Mouse (Mus musculus) brain, embryonic 18.5 days (tissue): ENCODE measurements around the gene Tph1.
"Not testable (repeated sequence)": the region's sequence is repeated elsewhere in the genome, so short reads cannot be mapped to it uniquely, and the experiment has no call there.

Experiments
- DNase-seq: peaks from one replicate; pipeline ENCODE4 v3.0.0-alpha.2; 2012; ENCODE audit warnings: low read depth, low spot score

The Tph1 gene

GRCm38 (mm10) chr7:46672160-46672672 is at the start of gene Tph1:
Gene Tph1, minus strand, starts transcription at chr7:46672537.
- no peak for DNase-seq

- no peak for DNase-seq
Measured at GRCm38 (mm10) chr7:46720460-46720859, 48.1 kb upstream of the Tph1 start.

GRCm38 (mm10) chr7:46719526-46719925 is 47.2 kb upstream of the Tph1 start:
- DNase-seq, result no peak

GRCm38 (mm10) chr7:46718591-46719270 is 46.4 kb upstream of the Tph1 start:
- peak; percentile 26 for DNase-seq

- no peak for DNase-seq
Measured at GRCm38 (mm10) chr7:46716897-46717296, 44.6 kb upstream of the Tph1 start.

- no peak for DNase-seq
Measured at GRCm38 (mm10) chr7:46715600-46715999, 43.3 kb upstream of the Tph1 start, which contains the start of gene Saa3. Gene Saa3, minus strand, starts transcription at chr7:46715700.

- no peak for DNase-seq
Measured at GRCm38 (mm10) chr7:46714518-46714917, 42.2 kb upstream of the Tph1 start.

DNA sequence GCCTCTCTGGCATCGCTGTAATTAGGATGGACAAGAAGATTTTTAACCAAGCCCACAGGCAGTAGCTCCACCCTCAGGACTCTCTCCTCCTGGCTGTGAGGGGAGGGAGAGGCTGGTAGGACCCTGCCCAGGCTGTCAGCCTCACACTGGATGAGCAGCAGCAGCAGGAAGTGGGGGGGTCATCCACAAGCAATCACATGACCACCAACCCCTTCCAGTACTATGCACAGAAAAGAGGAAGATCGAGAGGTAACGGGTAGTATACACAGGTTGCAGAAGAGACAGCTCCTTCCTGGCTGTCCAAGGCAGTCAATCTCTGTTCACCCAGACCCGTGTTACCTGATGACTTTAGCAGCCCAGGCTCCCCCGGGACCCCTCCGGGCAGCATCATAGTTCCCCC is 39.9 kb upstream of the Tph1 start:
- DNase-seq, result no peak

DNA sequence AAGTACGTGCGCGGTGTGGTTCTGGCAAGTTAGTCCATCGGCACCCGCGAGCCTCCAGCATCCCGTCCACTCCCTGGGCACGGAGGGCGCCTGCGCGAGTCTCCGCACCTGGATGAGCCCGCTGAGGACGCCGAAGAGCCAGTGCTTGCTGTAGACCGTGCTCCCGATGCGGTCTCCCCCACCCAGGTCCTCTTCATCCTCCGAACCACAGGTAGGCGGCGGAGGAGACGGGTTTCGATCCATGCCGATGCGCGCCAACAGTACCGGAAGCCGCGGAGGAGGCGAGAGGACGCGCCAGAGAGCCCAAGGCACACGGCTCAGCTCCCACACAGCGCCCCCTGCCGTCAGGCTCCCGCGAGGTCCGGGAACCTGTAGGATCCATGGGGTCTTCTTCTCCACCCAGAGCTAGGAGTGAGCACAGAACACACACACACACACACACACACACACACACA is 38.1 kb upstream of the Tph1 start, which contains the start of gene Saal1:
Saal1 (minus strand) TSS at position 291 of the 455 bp plus-strand sequence.
- DNase-seq, result peak; percentile 65

- no peak for DNase-seq
Measured at GRCm38 (mm10) chr7:46700521-46701025, 28.2 kb upstream of the Tph1 start.

DNA sequence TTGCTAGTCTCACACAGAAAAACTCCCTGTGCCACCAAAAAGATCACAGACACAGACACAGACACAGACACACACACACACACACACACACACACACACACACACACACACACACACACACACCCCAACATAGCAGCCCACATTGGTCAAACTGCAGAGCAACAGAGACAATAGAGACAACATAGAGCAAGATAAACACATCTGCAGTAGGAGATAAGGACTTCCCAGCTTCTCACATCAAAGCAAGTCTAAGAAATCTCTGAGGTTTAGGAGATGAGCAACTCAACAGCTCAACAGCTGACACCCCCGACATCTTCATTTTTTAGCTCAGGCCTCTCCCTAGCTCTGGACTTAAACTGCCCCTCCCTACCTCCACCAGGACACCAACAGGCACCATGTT is 24.4 kb upstream of the Tph1 start:
- DNase-seq, result no peak

DNA sequence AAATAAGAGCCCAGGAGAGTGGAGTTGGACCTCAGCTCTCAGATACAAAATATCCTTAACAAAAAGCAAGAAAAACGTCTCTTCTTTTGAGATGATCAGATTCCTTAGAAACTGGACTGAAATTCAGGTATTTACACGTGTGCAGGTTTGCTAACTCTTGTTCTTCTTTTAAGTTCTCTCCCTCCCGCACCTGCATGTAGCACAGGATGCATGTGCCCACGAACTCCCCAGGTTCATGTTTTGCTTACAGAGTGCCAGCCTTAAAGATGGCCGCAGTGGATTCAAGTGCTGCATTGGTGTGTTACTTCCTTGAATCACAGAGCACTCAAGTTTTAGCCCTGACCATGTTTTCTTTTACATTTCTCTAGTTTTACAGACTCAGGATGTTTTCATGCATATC is 14.5 kb upstream of the Tph1 start:
- DNase-seq, result no peak

GRCm38 (mm10) chr7:46680732-46681131 is 8.4 kb upstream of the Tph1 start:
- no peak for DNase-seq

DNA sequence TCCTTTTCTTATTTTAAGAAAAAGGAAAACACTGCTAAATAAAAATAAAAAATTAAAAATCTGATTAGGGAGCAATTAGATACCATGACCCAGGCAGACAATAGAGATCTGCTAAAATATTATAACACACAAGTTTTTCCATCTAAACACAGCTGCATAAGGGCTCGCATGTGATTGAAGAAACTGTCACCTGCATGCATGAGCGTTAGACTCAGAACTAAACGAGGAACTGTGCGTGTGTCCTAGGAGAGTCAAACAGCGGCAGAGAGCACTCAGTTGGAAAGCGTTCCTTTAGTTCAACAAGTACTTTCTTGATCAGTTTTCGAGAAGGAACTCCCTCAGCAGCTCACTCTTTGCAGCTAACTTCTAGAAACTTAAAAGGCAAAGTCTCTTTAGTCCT is 6.7 kb upstream of the Tph1 start:
- DNase-seq, result not testable (repeated sequence)

- DNase-seq, result no peak
Measured at GRCm38 (mm10) chr7:46678417-46678816, 6.1 kb upstream of the Tph1 start.

DNA sequence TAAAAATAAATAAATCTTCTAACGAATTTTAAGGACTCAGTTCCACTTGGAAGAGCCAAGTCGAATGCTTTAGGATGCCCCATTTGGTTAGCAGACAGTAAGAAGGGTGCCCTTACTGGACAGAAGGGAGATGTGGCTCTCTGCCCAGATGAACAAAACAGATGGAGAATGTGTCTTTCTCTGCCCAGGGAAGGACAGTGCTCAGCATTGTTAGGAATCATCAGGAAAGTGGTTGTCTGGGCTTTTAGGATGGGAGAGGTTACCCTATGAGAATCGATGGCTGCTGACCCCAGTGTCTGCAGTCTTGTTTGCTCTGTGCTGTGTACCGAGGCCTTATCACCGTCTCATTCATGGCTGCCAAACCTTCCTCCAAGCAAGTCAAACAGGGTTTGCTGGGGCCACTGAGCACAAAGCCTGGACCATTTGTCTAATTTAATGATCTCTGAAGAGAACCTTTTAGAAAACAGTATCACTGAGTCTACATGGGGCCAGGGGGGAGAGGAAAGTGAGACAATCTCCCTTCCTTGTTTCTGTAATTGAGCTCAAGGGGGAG is 4.5 kb upstream of the Tph1 start:
- no peak for DNase-seq

GRCm38 (mm10) chr7:46675886-46676285 is 3.5 kb upstream of the Tph1 start:
- DNase-seq, result no peak

DNA sequence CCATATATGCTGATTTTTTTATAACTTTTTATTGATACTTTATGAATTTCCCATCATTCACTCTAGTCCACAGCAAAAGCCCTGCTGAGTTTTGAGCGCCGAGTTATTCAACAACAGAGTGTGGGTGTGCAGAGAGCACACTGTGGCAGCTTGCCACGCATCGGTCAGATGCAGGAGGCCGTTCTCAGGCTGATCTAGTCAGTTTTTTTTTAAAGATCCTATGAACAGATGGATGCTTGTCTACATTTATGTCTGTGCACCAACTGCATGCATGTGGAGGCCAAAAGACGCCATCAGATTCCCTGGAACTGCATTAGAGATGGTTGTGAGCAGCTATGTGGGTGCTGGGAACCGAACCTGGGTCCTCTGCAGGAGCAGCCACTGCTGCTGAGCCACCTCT is 2.7 kb upstream of the Tph1 start:
- DNase-seq, result no peak

- DNase-seq, result no peak
Measured at GRCm38 (mm10) chr7:46667256-46667655, 5.1 kb downstream of the Tph1 start.

GRCm38 (mm10) chr7:46665236-46665635 is 7.1 kb downstream of the Tph1 start:
- no peak for DNase-seq

DNA sequence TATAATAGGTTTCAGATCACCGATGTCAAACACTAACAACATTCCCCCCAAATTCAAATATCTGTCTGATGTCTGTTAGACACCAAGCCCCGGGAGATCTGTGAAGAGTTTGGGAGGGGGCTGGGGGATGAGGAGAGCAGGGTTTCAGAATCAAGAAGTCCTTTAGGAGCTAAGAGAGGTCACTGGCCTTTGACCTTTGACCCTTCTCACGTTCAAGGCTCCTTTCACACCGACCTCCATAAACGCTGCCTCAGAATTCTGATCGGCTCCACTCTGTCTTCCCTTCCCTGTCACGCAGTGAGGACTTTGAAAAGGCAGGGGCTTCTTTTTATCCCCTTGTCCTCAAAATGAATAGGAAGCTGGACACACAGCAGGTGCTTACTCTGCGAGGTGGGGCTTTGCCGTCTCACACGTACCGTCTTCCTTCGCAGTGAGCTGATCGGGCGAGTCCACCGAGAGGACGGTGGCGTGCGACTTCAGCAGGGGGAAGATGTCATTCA is 10.7 kb downstream of the Tph1 start:
- no peak for DNase-seq

DNA sequence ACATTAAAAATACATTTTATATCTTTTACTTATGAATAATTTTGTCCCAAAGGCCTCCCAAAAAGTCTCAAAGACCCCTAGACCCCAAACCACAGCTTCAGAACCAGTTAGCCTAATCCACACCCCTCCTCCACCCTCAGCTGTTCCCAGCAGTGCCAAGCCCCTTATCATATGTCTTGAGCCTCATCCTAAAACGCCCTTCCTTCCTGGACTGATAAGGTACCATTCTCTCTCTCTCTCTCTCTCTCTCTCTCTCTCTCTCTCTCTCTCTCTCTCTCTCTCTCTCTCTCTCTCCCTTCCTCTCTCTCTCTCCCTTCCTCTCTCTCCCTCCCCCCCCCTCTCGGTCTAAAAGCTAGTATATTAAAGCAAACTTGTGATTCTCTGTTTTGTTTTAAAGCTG is 20.1 kb downstream of the Tph1 start:
- DNase-seq, result no peak

GRCm38 (mm10) chr7:46650231-46650630 is 22.1 kb downstream of the Tph1 start:
- not testable (repeated sequence) for DNase-seq
